Mouse (Mus musculus) erythroid progenitor cell, adult 5-6 weeks (primary cell): Measurements from ENCODE around the gene Sigirr. TPM values are rescaled to one million over a fixed set of nuclear protein-coding genes. Genes with fewer than 3 reads are reported as not detected.
A peak's percentile ranks its signal among the peaks of the same experiment; 100 is the strongest.

Experiments used
- ATAC-seq: replicated peaks from 2 replicates; pipeline ENCODE4 v1.8.0; 2016; ENCODE audit warnings: moderate number of reproducible peaks, mild to moderate bottlenecking, moderate TSS enrichment, inconsistent platforms; ENCODE audit not compliant: poor library complexity, low FRiP score, severe bottlenecking
- total RNA-seq, 2 experiments: library from RNA; stranded (forward) in 1 of 2; stranded (reverse) in 1 of 2; fragments of 150-400 nt in 1 of 2; fragments of 186-747, 209-891 nt in 1 of 2; gene quantifications; 2 replicates each; pipeline versions ENCODE4 v1.2.3 to v1.2.4; 2015 to 2017; ENCODE audit warnings: low replicate concordance in 2 of 2

Sigirr gene
- total RNA-seq, 2 experiments from 2014 or later = 4.2 TPM; not detected in 1

GRCm38 (mm10) chr7:141103161-141103560 is 2.8 kb upstream of the Sigirr start:
- ATAC-seq = peak; percentile 67; the same call in 1 of the 2 replicates

- ATAC-seq = no peak
Measured at GRCm38 (mm10) chr7:141097177-141097576, 3.2 kb downstream of the Sigirr start.

GRCm38 (mm10) chr7:141096649-141097056 is 3.7 kb downstream of the Sigirr start:
- no peak for ATAC-seq

GRCm38 (mm10) chr7:141096021-141096420 is 4.4 kb downstream of the Sigirr start:
- ATAC-seq = no peak

GRCm38 (mm10) chr7:141094487-141095205 is 5.7 kb downstream of the Sigirr start:
- ATAC-seq = no peak

- no peak for ATAC-seq
Measured at GRCm38 (mm10) chr7:141093950-141094349, 6.4 kb downstream of the Sigirr start.

GRCm38 (mm10) chr7:141092051-141092735 is 8.2 kb downstream of the Sigirr start:
- ATAC-seq = peak; percentile 95

- ATAC-seq = no peak
Measured at GRCm38 (mm10) chr7:141090228-141090627, 10.1 kb downstream of the Sigirr start.

GRCm38 (mm10) chr7:141088473-141088872 is 11.9 kb downstream of the Sigirr start:
- ATAC-seq = no peak

- no peak for ATAC-seq
Measured at GRCm38 (mm10) chr7:141087894-141088293, 12.5 kb downstream of the Sigirr start.

- no peak for ATAC-seq
Measured at GRCm38 (mm10) chr7:141079481-141080449, 20.6 kb downstream of the Sigirr start.

- no peak for ATAC-seq
Measured at GRCm38 (mm10) chr7:141078876-141079275, 21.5 kb downstream of the Sigirr start.

GRCm38 (mm10) chr7:141077841-141078240 is 22.5 kb downstream of the Sigirr start, which contains the start of gene Pkp3:
TSS of gene Pkp3 (plus strand) at chr7:141078218.
- ATAC-seq = no peak

- no peak for ATAC-seq
Measured at GRCm38 (mm10) chr7:141073782-141074181, 26.6 kb downstream of the Sigirr start.

- 0 out of 2 replicates have a peak, but pooled peaks have one; percentile 50 for ATAC-seq
Measured at GRCm38 (mm10) chr7:141072017-141072745, 28.2 kb downstream of the Sigirr start.

GRCm38 (mm10) chr7:141070058-141070862 is 30.1 kb downstream of the Sigirr start:
- ATAC-seq = 0 out of 2 replicates have a peak, but pooled peaks have one; percentile 30

- ATAC-seq = no peak
Measured at GRCm38 (mm10) chr7:141068351-141068750, 32.0 kb downstream of the Sigirr start.

GRCm38 (mm10) chr7:141064576-141064975 is 35.8 kb downstream of the Sigirr start:
- ATAC-seq = no peak
